Mouse (Mus musculus) embryo, embryonic 10.5 days (tissue): ENCODE results near the gene Rpa1.

ENCODE experiments used
- DNase-seq: peaks from one replicate; pipeline ENCODE4 v3.0.0-alpha.2; 2015; ENCODE audit warnings: low spot score

Gene Rpa1

GRCm38 (mm10) chr11:75262791-75263190, 85.3 kb downstream of the Rpa1 start:
- DNase-seq, result no peak

GRCm38 (mm10) chr11:75262181-75262580, 85.9 kb downstream of the Rpa1 start:
- DNase-seq, result no peak

- no peak for DNase-seq
These were observed 86.4 kb downstream of the Rpa1 start for GRCm38 (mm10) chr11:75261730-75262129.

GRCm38 (mm10) chr11:75261016-75261415, 87.1 kb downstream of the Rpa1 start:
- DNase-seq, result no peak

GRCm38 (mm10) chr11:75259996-75260561, 88.0 kb downstream of the Rpa1 start:
- no peak for DNase-seq

GRCm38 (mm10) chr11:75259416-75259815, 88.7 kb downstream of the Rpa1 start:
- no peak for DNase-seq

GRCm38 (mm10) chr11:75257056-75257648, 91.0 kb downstream of the Rpa1 start:
- no peak for DNase-seq

- DNase-seq, result no peak
These were observed 92.8 kb downstream of the Rpa1 start for GRCm38 (mm10) chr11:75255330-75255729.

GRCm38 (mm10) chr11:75254252-75254912, 93.7 kb downstream of the Rpa1 start:
- DNase-seq, result no peak

- DNase-seq, result no peak
These were observed 96.5 kb downstream of the Rpa1 start for GRCm38 (mm10) chr11:75251557-75252070.

- DNase-seq, result no peak
These were observed 97.1 kb downstream of the Rpa1 start for GRCm38 (mm10) chr11:75251006-75251512.

- no peak for DNase-seq
These were observed 98.5 kb downstream of the Rpa1 start for GRCm38 (mm10) chr11:75249588-75249987.
